In genomic region chr5:138170936-138171561, GRCm38 (mm10) we compare ENCODE assay signal across 8 mouse cellular contexts. TPM values are rescaled to one million over a fixed set of nuclear protein-coding genes. Genes with fewer than 3 reads are reported as not detected.
DNase-seq lines count a peak whose midpoint lies in the region; ATAC-seq and TF ChIP-seq lines count a peak whose summit lies in the region.

No protein-coding gene starts in this region.

- H3K4me1 ChIP-seq in MEL (ENCODE audit: control insufficient read depth in 1 of 2, insufficient read depth in 2 of 2, low read length in 2 of 2) = peaks cover 0 to 10% of the 10 kb centered on the region in 2 experiments; a peak in 2 of 4 replicates
- H3K4me1 ChIP-seq in cerebellum, adult 2 months (ENCODE audit: control insufficient read depth, insufficient read depth, low read length) = no peaks in the 10 kb centered on the region; the same call in 1 of the 2 replicates
- H3K4me1 ChIP-seq in forebrain, postnatal 0 days (ENCODE audit: insufficient read depth) = peaks cover 15% of the 10 kb centered on the region
- H3K4me1 ChIP-seq in lung, embryonic 16.5 days (replicated peaks; ENCODE audit: control insufficient read depth, insufficient read depth, low read length) = peaks cover 17% of the 10 kb centered on the region

- peak overlapping the region; percentile 99 for H3K27ac ChIP-seq in MEL (ENCODE audit: control insufficient read depth, low read depth, low read length)
- H3K27ac ChIP-seq in cerebellum, adult 2 months (ENCODE audit: insufficient read depth, low read length) = no peak overlapping the region
- H3K27ac ChIP-seq in forebrain, postnatal 0 days (ENCODE audit: low read depth, low read length) = peak overlapping the region; percentile 87
- H3K27ac ChIP-seq in lung, embryonic 16.5 days (ENCODE audit: low read length) = peak overlapping the region; percentile 98

- peak; percentile 97 for DNase-seq in MEL (ENCODE audit: low read depth, low spot score)
- DNase-seq in cerebellum, adult 2 months = peak; percentile 97 to 98
- peak; percentile 98 for DNase-seq in forebrain, postnatal 0 days
- peak; percentile 94 for DNase-seq in layer of hippocampus, adult 9-10 months (ENCODE audit: low spot score)
- DNase-seq in ovary, postnatal 10 days (ENCODE audit: low spot score) = peak; percentile 93
- DNase-seq in thymus, postnatal 10 days (ENCODE audit: low spot score in 2 of 2) = peak; percentile 89 to 90

- peaks cover 27% of the 10 kb centered on the region for H3K79me2 ChIP-seq in MEL (ENCODE audit: control insufficient read depth, insufficient read depth, low read length, poor library complexity)

- H3K36me3 ChIP-seq in MEL (ENCODE audit: control insufficient read depth in 1 of 2, insufficient read depth in 2 of 2, low read length in 2 of 2) = peaks cover 3 to 18% of the 10 kb centered on the region in 2 experiments; a peak in 3 of 4 replicates
- H3K36me3 ChIP-seq in forebrain, postnatal 0 days (ENCODE audit: insufficient read depth) = peaks cover 45% of the 10 kb centered on the region
- peaks cover 37% of the 10 kb centered on the region for H3K36me3 ChIP-seq in lung, embryonic 16.5 days (ENCODE audit: control insufficient read depth, insufficient read depth, low read length)

- H3K9ac ChIP-seq in MEL (ENCODE audit: control insufficient read depth, low read depth, low read length, poor library complexity, severe bottlenecking) = peak overlapping the region; percentile 99
- peak overlapping the region; percentile 52 for H3K9ac ChIP-seq in forebrain, postnatal 0 days
- peak overlapping the region; percentile 85 for H3K9ac ChIP-seq in lung, embryonic 16.5 days (ENCODE audit: low read length)

- no peaks in the 10 kb centered on the region for H3K27me3 ChIP-seq in MEL (ENCODE audit: control insufficient read depth in 1 of 2, insufficient read depth in 2 of 2, low read length in 2 of 2)
- H3K27me3 ChIP-seq in cerebellum, adult 2 months (ENCODE audit: control insufficient read depth, insufficient read depth, low read length) = no peaks in the 10 kb centered on the region
- H3K27me3 ChIP-seq in forebrain, postnatal 0 days (ENCODE audit: insufficient read depth, low read length) = no peaks in the 10 kb centered on the region
- H3K27me3 ChIP-seq in lung, embryonic 16.5 days (ENCODE audit: control insufficient read depth, insufficient read depth, low read depth, low read length) = no peaks in the 10 kb centered on the region

- peak overlapping the region; percentile 54 to 71 for H3K4me3 ChIP-seq in MEL (ENCODE audit: control insufficient read depth in 1 of 2, insufficient read depth in 1 of 2, low read depth in 2 of 2, low read length in 2 of 2)
- peak overlapping the region; percentile 79 for H3K4me3 ChIP-seq in cerebellum, adult 2 months (replicated peaks; ENCODE audit: insufficient read depth, low read depth, low read length)
- peak overlapping the region; percentile 83 for H3K4me3 ChIP-seq in forebrain, postnatal 0 days (ENCODE audit: low read depth, low read length)
- peak overlapping the region; percentile 86 for H3K4me3 ChIP-seq in lung, embryonic 16.5 days (ENCODE audit: low read length)

- no peak for TF ChIP-seq CTCF in MEL (IDR thresholded peaks at IDR 0.05 in 2 of 3, conservative IDR thresholded peaks at IDR 0.05 in 1 of 3; ENCODE audit: control insufficient read depth in 1 of 3, insufficient read depth in 1 of 3, low read depth in 2 of 3, low read length in 3 of 3, poor library complexity in 1 of 3, severe bottlenecking in 1 of 3)
- TF ChIP-seq CTCF in cerebellum, adult 2 months (IDR thresholded peaks at IDR 0.05; ENCODE audit: borderline replicate concordance, insufficient read depth, low read depth, low read length) = no peak
- peak; percentile 18; the same call in 1 of the 2 replicates for TF ChIP-seq CTCF in forebrain, postnatal 0 days (IDR thresholded peaks at IDR 0.05; ENCODE audit: low read depth)

- TF ChIP-seq RAD21 in MEL (IDR thresholded peaks at IDR 0.05; ENCODE audit: low read depth, low read length) = no peak

- H3K9me3 ChIP-seq in MEL (replicated peaks; ENCODE audit: insufficient read depth, low read length) = no peaks in the 10 kb centered on the region
- no peaks in the 10 kb centered on the region for H3K9me3 ChIP-seq in forebrain, postnatal 0 days (ENCODE audit: low read length)
- no peaks in the 10 kb centered on the region for H3K9me3 ChIP-seq in lung, embryonic 16.5 days (ENCODE audit: control insufficient read depth, low read length)

- peak; percentile 80 for ATAC-seq in forebrain, postnatal 0 days
- ATAC-seq in hematopoietic stem cell, adult 5-6 weeks (replicated peaks in 1 of 2; ENCODE audit: insufficient read depth in 1 of 2, low FRiP score in 2 of 2, low TSS enrichment in 1 of 2, low read depth in 1 of 2, poor library complexity in 2 of 2, severe bottlenecking in 2 of 2) = peak; percentile 75
- peak; percentile 86 for ATAC-seq in lung, embryonic 16.5 days (ENCODE audit: low read depth)

- peak overlapping the region; percentile 97 for H3K4me2 ChIP-seq in forebrain, postnatal 0 days (ENCODE audit: low read depth)
- H3K4me2 ChIP-seq in lung, embryonic 16.5 days (ENCODE audit: low read depth, low read length) = peak overlapping the region; percentile 86

- peak; percentile 73 to 75; a peak in 2 of 4 replicates for TF ChIP-seq POLR2A in MEL (IDR thresholded peaks at IDR 0.05; ENCODE audit: control insufficient read depth in 1 of 2, insufficient read depth in 1 of 2, low read depth in 1 of 2, low read length in 2 of 2, poor library complexity in 1 of 2)
- TF ChIP-seq POLR2A in cerebellum, adult 2 months (IDR thresholded peaks at IDR 0.05; ENCODE audit: borderline replicate concordance, insufficient read depth, low read length) = peak; percentile 31; the same call in 1 of the 2 replicates

- under 1% methylated on average over 47 of the region's 47 CpGs for WGBS in cerebellum, adult 2 months
- under 1% methylated on average over 47 of the region's 47 CpGs for WGBS in forebrain, postnatal 0 days
- WGBS in lung, embryonic 16.5 days = under 1% methylated on average over 47 of the region's 47 CpGs

- no peak for TF ChIP-seq EP300 in MEL (IDR thresholded peaks at IDR 0.05; ENCODE audit: low read depth in 1 of 2, low read length in 2 of 2)

TF ChIP-seq in MEL, 35 proteins besides CTCF, POLR2A, EP300 and RAD21 (continues in another document):
- peak; percentile 99 for TF ChIP-seq SIN3A (IDR thresholded peaks at IDR 0.05; ENCODE audit: low read length)
- no peak for TF ChIP-seq TAL1 (IDR thresholded peaks at IDR 0.05; ENCODE audit: low read length)
- TF ChIP-seq TBP (IDR thresholded peaks at IDR 0.05; ENCODE audit: low read depth, low read length) = peak; percentile 66
- peak; percentile 88 for TF ChIP-seq ELF1 (IDR thresholded peaks at IDR 0.05; ENCODE audit: low read depth, low read length)

RNA-seq across cellular contexts. Expression of gene Ap4m1, which starts 0.8 kb away (rescaled TPM):
- total RNA-seq in MEL (2012; rRNA removed) = 19.1 and 22.2 TPM in 2 replicates
- polyA plus RNA-seq in MEL (2012; ENCODE audit: insufficient read depth in 1 of 2, insufficient read length in 2 of 2, low read depth in 1 of 2, low replicate concordance in 2 of 2, missing spikeins in 1 of 2) = 10 to 100 TPM in 1 of 2 experiments, not detected in 1; 38.5 TPM
- polyA plus RNA-seq in cerebellum, adult 2 months (2012; rRNA removed) = 25.8 and 28.3 TPM in 2 replicates
- 56.8 and 57.0 TPM in 2 replicates for total RNA-seq in forebrain, postnatal 0 days (2014; rRNA removed)
- 11.1 and 16.4 TPM in 2 replicates for polyA plus RNA-seq in forebrain, postnatal 0 days (2015; fragmentation: Nextera tagmentation; extraction: Ambion mirVana)
- 34.8 and 50.0 TPM in 2 replicates for total RNA-seq in hematopoietic stem cell, adult 5-6 weeks (2017)
- 26.2 and 27.4 TPM in 2 replicates for polyA plus RNA-seq in lung, embryonic 16.5 days (2015; fragmentation: Nextera tagmentation; extraction: Ambion mirVana)

RNA-seq across cellular contexts. Expression of gene Mcm7, which starts 1.2 kb away (rescaled TPM):
- 202 TPM in 2 replicates for total RNA-seq in MEL (2012; rRNA removed)
- 100 to 1,000 TPM; 255 to 565 TPM for polyA plus RNA-seq in MEL (2012; ENCODE audit: insufficient read depth in 1 of 2, insufficient read length in 2 of 2, low read depth in 1 of 2, low replicate concordance in 2 of 2, missing spikeins in 1 of 2)
- polyA plus RNA-seq in cerebellum, adult 2 months (2012; rRNA removed) = 23.0 and 24.5 TPM in 2 replicates
- 57.9 and 62.4 TPM in 2 replicates for total RNA-seq in forebrain, postnatal 0 days (2014; rRNA removed)
- polyA plus RNA-seq in forebrain, postnatal 0 days (2015; fragmentation: Nextera tagmentation; extraction: Ambion mirVana) = 64.9 and 69.9 TPM in 2 replicates
- total RNA-seq in hematopoietic stem cell, adult 5-6 weeks (2017) = 449 and 495 TPM in 2 replicates
- polyA plus RNA-seq in lung, embryonic 16.5 days (2015; fragmentation: Nextera tagmentation; extraction: Ambion mirVana) = 180 and 197 TPM in 2 replicates

RNA-seq across cellular contexts. Expression of gene Cops6, which starts 10.2 kb away (rescaled TPM):
- 52.6 and 63.7 TPM in 2 replicates for total RNA-seq in MEL (2012; rRNA removed)
- polyA plus RNA-seq in MEL (2012; ENCODE audit: insufficient read depth in 1 of 2, insufficient read length in 2 of 2, low read depth in 1 of 2, low replicate concordance in 2 of 2, missing spikeins in 1 of 2) = 100 to 1,000 TPM in 1 of 2 experiments, not detected in 1; 152 TPM
- polyA plus RNA-seq in cerebellum, adult 2 months (2012; rRNA removed) = 147 and 158 TPM in 2 replicates
- total RNA-seq in forebrain, postnatal 0 days (2014; rRNA removed) = 47.0 and 51.7 TPM in 2 replicates
- polyA plus RNA-seq in forebrain, postnatal 0 days (2015; fragmentation: Nextera tagmentation; extraction: Ambion mirVana) = 255 and 265 TPM in 2 replicates
- total RNA-seq in hematopoietic stem cell, adult 5-6 weeks (2017) = 32.6 and 52.6 TPM in 2 replicates
- 292 and 301 TPM in 2 replicates for polyA plus RNA-seq in lung, embryonic 16.5 days (2015; fragmentation: Nextera tagmentation; extraction: Ambion mirVana)

RNA-seq across cellular contexts. Expression of gene Zfp113, which starts 15.5 kb away (rescaled TPM):
- 5.4 and 6.9 TPM in 2 replicates for total RNA-seq in MEL (2012; rRNA removed)
- polyA plus RNA-seq in MEL (2012; ENCODE audit: insufficient read depth in 1 of 2, insufficient read length in 2 of 2, low read depth in 1 of 2, low replicate concordance in 2 of 2, missing spikeins in 1 of 2) = 1 to 10 TPM in 1 of 2 experiments, not detected in 1; 6.8 TPM
- 3.8 and 4.2 TPM in 2 replicates for polyA plus RNA-seq in cerebellum, adult 2 months (2012; rRNA removed)
- 13.6 and 13.8 TPM in 2 replicates for total RNA-seq in forebrain, postnatal 0 days (2014; rRNA removed)
- polyA plus RNA-seq in forebrain, postnatal 0 days (2015; fragmentation: Nextera tagmentation; extraction: Ambion mirVana) = 6.0 and 10.7 TPM in 2 replicates
- 14.4 and 16.0 TPM in 2 replicates for total RNA-seq in hematopoietic stem cell, adult 5-6 weeks (2017)
- polyA plus RNA-seq in lung, embryonic 16.5 days (2015; fragmentation: Nextera tagmentation; extraction: Ambion mirVana) = 22.8 and 24.0 TPM in 2 replicates

RNA-seq across cellular contexts. Expression of gene Taf6, which starts 16.2 kb away (rescaled TPM):
- total RNA-seq in MEL (2012; rRNA removed) = 52.6 and 59.6 TPM in 2 replicates
- 10 to 100 TPM in 1 of 2 experiments, not detected in 1; 94.7 TPM for polyA plus RNA-seq in MEL (2012; ENCODE audit: insufficient read depth in 1 of 2, insufficient read length in 2 of 2, low read depth in 1 of 2, low replicate concordance in 2 of 2, missing spikeins in 1 of 2)
- polyA plus RNA-seq in cerebellum, adult 2 months (2012; rRNA removed) = 52.7 and 54.8 TPM in 2 replicates
- total RNA-seq in forebrain, postnatal 0 days (2014; rRNA removed) = 47.6 and 55.9 TPM in 2 replicates
- polyA plus RNA-seq in forebrain, postnatal 0 days (2015; fragmentation: Nextera tagmentation; extraction: Ambion mirVana) = 44.2 and 49.8 TPM in 2 replicates
- total RNA-seq in hematopoietic stem cell, adult 5-6 weeks (2017) = 30.3 and 40.9 TPM in 2 replicates
- 87.3 and 88.8 TPM in 2 replicates for polyA plus RNA-seq in lung, embryonic 16.5 days (2015; fragmentation: Nextera tagmentation; extraction: Ambion mirVana)
